Mouse (Mus musculus) hindbrain, postnatal 0 days (tissue): Measurements from ENCODE around the gene Kif1a. TPM values are rescaled to one million over a fixed set of nuclear protein-coding genes. Genes with fewer than 3 reads are reported as not detected.

Experiments
- ATAC-seq: fragments of 200-750 bp; cut with Nextera tagmentation; 2 replicates; pipeline ENCODE4 v1.8.0; 2017; ENCODE audit warnings: mild to moderate bottlenecking, moderate TSS enrichment, moderate library complexity
- DNase-seq: peaks from one replicate; pipeline ENCODE4 v3.0.0-alpha.2; 2015; ENCODE audit warnings: low spot score
- H3K27ac ChIP-seq: fragments of 300-500 bp; sonication (generic); 2 replicates; pipeline ENCODE4 v1.5.1; 2014; ENCODE audit warnings: mild to moderate bottlenecking
- H3K27me3 ChIP-seq: fragments of 300-500 bp; sonication (generic); 2 replicates; pipeline ENCODE4 v1.6.1; 2014; ENCODE audit warnings: low read length, mixed read lengths; ENCODE audit not compliant: insufficient read depth
- H3K36me3 ChIP-seq: fragments of 300-500 bp; sonication (generic); 2 replicates; pipeline ENCODE4 v1.6.1; 2014; ENCODE audit warnings: low read length, mixed read lengths; ENCODE audit not compliant: insufficient read depth
- H3K4me1 ChIP-seq: fragments of 300-500 bp; sonication (generic); 2 replicates; pipeline ENCODE4 v1.6.1; 2014; ENCODE audit warnings: antibody characterized with exemption, low read length, mixed read lengths; ENCODE audit not compliant: insufficient read depth
- H3K4me2 ChIP-seq: fragments of 300-500 bp; sonication (generic); 2 replicates; pipeline ENCODE4 v1.6.1; 2014; ENCODE audit warnings: low read depth, mild to moderate bottlenecking, low read length, moderate library complexity, mixed read lengths
- H3K4me3 ChIP-seq: fragments of 300-500 bp; sonication (generic); 2 replicates; pipeline ENCODE4 v1.5.1; 2014; ENCODE audit warnings: low read length
- H3K9ac ChIP-seq: fragments of 300-500 bp; sonication (generic); replicated peaks from 2 replicates; pipeline ENCODE4 v1.6.1; 2014; ENCODE audit warnings: mild to moderate bottlenecking, low read length, moderate library complexity, mixed read lengths
- H3K9me3 ChIP-seq: fragments of 300-500 bp; sonication (generic); 2 replicates; pipeline ENCODE4 v1.6.1; 2016; ENCODE audit warnings: low read length, mixed read lengths
- CTCF ChIP-seq: IDR thresholded peaks from 2 replicates; pipeline ENCODE4 v1.5.1; 2016; ENCODE audit warnings: antibody characterized with exemption, control low read depth, low read depth
- WGBS: fragments of 180-500 bp; shearing (Covaris S2); extraction: QIAGEN DNeasy Blood & Tissue Kit; methylation state at CpG from one replicate; pipeline ENCODE4 v1.1.7; 2014; 5-methylcytosine and 5-hydroxymethylcytosine counted together
- polyA plus RNA-seq: library from polyadenylated mRNA; unstranded; fragments of >200 nt; fragmentation: Nextera tagmentation; extraction: Ambion mirVana; gene quantifications from 2 replicates; pipeline ENCODE4 v1.2.1, GENCODE M21; 2015
- total RNA-seq: library from RNA; depleted of rRNA; stranded (reverse); fragments of >200 nt; gene quantifications from 2 replicates; pipeline ENCODE4 v1.2.3, GENCODE M21; 2014; rRNA removed

The Kif1a gene
- total RNA-seq (600 and 696 TPM in 2 replicates), polyA plus RNA-seq (651 and 675 TPM in 2 replicates)

- Histone ChIP-seq H3K27me3 (no peaks in the 10 kb centered on the region), H3K4me1 (peaks cover 6% of the 10 kb centered on the region; the same call in 1 of the 2 replicates), H3K9me3 (no peaks in the 10 kb centered on the region), H3K9ac (peak within 1 kb of the TSS; percentile 92), H3K4me2 (peak within 1 kb of the TSS; percentile 94), H3K27ac (peak within 1 kb of the TSS; percentile 96), H3K36me3 (peaks cover 4% of the 10 kb centered on the region; the same call in 1 of the 2 replicates), H3K4me3 (peak within 1 kb of the TSS; percentile 74)
- no peak for TF ChIP-seq CTCF
- ATAC-seq (peak; percentile 92), DNase-seq (peak; percentile 96)
- WGBS: under 1% methylated on average over 38 of the region's 39 CpGs
These were observed at the start of gene Kif1a for GRCm38 (mm10) chr1:93101571-93102061. TSS of gene Kif1a (minus strand) at chr1:93101951.

- H3K4me1 ChIP-seq: no peaks in the 10 kb centered on the region
- no peak overlapping the region for H3K4me3 ChIP-seq
- ATAC-seq (no peak), DNase-seq (no peak)
- no peaks in the 10 kb centered on the region for H3K36me3 ChIP-seq
- H3K9me3 ChIP-seq: no peaks in the 10 kb centered on the region
- 65% methylated on average over 2 of the region's 2 CpGs for WGBS
- H3K9ac ChIP-seq: no peak overlapping the region
- no peak overlapping the region for H3K4me2 ChIP-seq
- no peaks in the 10 kb centered on the region for H3K27me3 ChIP-seq
- no peak overlapping the region for H3K27ac ChIP-seq
- TF ChIP-seq CTCF: no peak
These were observed 49.3 kb upstream of the Kif1a start for GRCm38 (mm10) chr1:93150907-93151661.

- no peak overlapping the region for H3K9ac ChIP-seq
- 54% methylated on average over 9 of the region's 9 CpGs for WGBS
- ATAC-seq: peak; percentile 58
- no peaks in the 10 kb centered on the region for H3K9me3 ChIP-seq
- no peak overlapping the region for H3K4me3 ChIP-seq
- H3K4me1 ChIP-seq: no peaks in the 10 kb centered on the region
- H3K27me3 ChIP-seq: no peaks in the 10 kb centered on the region
- H3K4me2 ChIP-seq: no peak overlapping the region
- H3K27ac ChIP-seq: no peak overlapping the region
- no peaks in the 10 kb centered on the region for H3K36me3 ChIP-seq
- DNase-seq: peak; percentile 39
- no peak for TF ChIP-seq CTCF
These were observed 42.4 kb upstream of the Kif1a start for GRCm38 (mm10) chr1:93144176-93144575.

GRCm38 (mm10) chr1:93142871-93143270, 41.1 kb upstream of the Kif1a start:
- Histone ChIP-seq H3K4me3 (no peak overlapping the region), H3K9ac (no peak overlapping the region), H3K4me2 (no peak overlapping the region), H3K27me3 (no peaks in the 10 kb centered on the region), H3K27ac (no peak overlapping the region), H3K9me3 (no peaks in the 10 kb centered on the region), H3K4me1 (no peaks in the 10 kb centered on the region), H3K36me3 (no peaks in the 10 kb centered on the region)
- ATAC-seq (no peak), DNase-seq (no peak)
- TF ChIP-seq CTCF: no peak
- 85% methylated on average over 1 of the region's 1 CpGs for WGBS

- no peak overlapping the region for H3K9ac ChIP-seq
- WGBS: 83% methylated on average over 7 of the region's 7 CpGs
- H3K36me3 ChIP-seq: no peaks in the 10 kb centered on the region
- no peak for TF ChIP-seq CTCF
- no peaks in the 10 kb centered on the region for H3K9me3 ChIP-seq
- no peaks in the 10 kb centered on the region for H3K27me3 ChIP-seq
- ATAC-seq (no peak), DNase-seq (no peak)
- H3K4me2 ChIP-seq: no peak overlapping the region
- H3K4me1 ChIP-seq: no peaks in the 10 kb centered on the region
- no peak overlapping the region for H3K27ac ChIP-seq
- H3K4me3 ChIP-seq: no peak overlapping the region
These were observed 38.0 kb upstream of the Kif1a start for GRCm38 (mm10) chr1:93139713-93140112.

GRCm38 (mm10) chr1:93138534-93138933, 36.8 kb upstream of the Kif1a start:
- Histone ChIP-seq H3K9ac (no peak overlapping the region), H3K36me3 (no peaks in the 10 kb centered on the region), H3K4me3 (no peak overlapping the region), H3K27me3 (no peaks in the 10 kb centered on the region), H3K27ac (no peak overlapping the region), H3K4me1 (no peaks in the 10 kb centered on the region), H3K9me3 (no peaks in the 10 kb centered on the region), H3K4me2 (no peak overlapping the region)
- no peak for TF ChIP-seq CTCF
- peak; percentile 21 for DNase-seq
- no peak for ATAC-seq
- 69% methylated on average over 6 of the region's 6 CpGs for WGBS

GRCm38 (mm10) chr1:93135036-93135526, 33.3 kb upstream of the Kif1a start, which contains the start of gene Agxt:
TSS of gene Agxt (plus strand) at chr1:93135240.
- 87% methylated on average over 12 of the region's 12 CpGs for WGBS
- Histone ChIP-seq H3K27me3 (no peaks in the 10 kb centered on the region), H3K4me2 (no peak within 1 kb of the TSS), H3K27ac (no peak within 1 kb of the TSS), H3K9me3 (no peaks in the 10 kb centered on the region), H3K4me3 (no peak within 1 kb of the TSS), H3K4me1 (no peaks in the 10 kb centered on the region), H3K9ac (no peak within 1 kb of the TSS), H3K36me3 (no peaks in the 10 kb centered on the region)
- no peak for DNase-seq
- TF ChIP-seq CTCF: no peak
- ATAC-seq: no peak
